Mouse (Mus musculus): ENCODE data around the gene Mrpl40. TPM values are rescaled to one million over a fixed set of nuclear protein-coding genes. Genes with fewer than 3 reads are reported as not detected.
A peak's percentile ranks its signal among the peaks of the same experiment; 100 is the strongest.

The Mrpl40 gene
- polyA plus RNA-seq, 1 experiment: 19.3 TPM

- 88% methylated on average over 15 of the region's 15 CpGs for WGBS
- H3K4me1 ChIP-seq (ENCODE audit: control insufficient read depth, insufficient read depth, low read length): no peaks in the 10 kb centered on the region
- TF ChIP-seq POLR2A (IDR thresholded peaks at IDR 0.05; ENCODE audit: low read depth, low read length) (no peak), CTCF (conservative IDR thresholded peaks at IDR 0.05; ENCODE audit: insufficient read depth, insufficient read length, low read depth, low read length) (no peak)
- no peak for DNase-seq
- H3K27ac ChIP-seq (ENCODE audit: insufficient read depth, low read depth, low read length): no peak overlapping the region
- H3K4me3 ChIP-seq (ENCODE audit: insufficient read depth, low read depth, low read length): no peak overlapping the region
- H3K36me3 ChIP-seq (ENCODE audit: control insufficient read depth, insufficient read depth, low read length): no peaks in the 10 kb centered on the region
- H3K27me3 ChIP-seq (replicated peaks; ENCODE audit: control insufficient read depth, insufficient read depth, low read length): no peaks in the 10 kb centered on the region
Observed at GRCm38 (mm10) chr16:18846301-18846820, 30.3 kb downstream of the Mrpl40 start.

GRCm38 (mm10) chr16:18838346-18838745 is 38.3 kb downstream of the Mrpl40 start:
- H3K27me3 ChIP-seq (replicated peaks; ENCODE audit: control insufficient read depth, insufficient read depth, low read length): no peaks in the 10 kb centered on the region
- no peak overlapping the region for H3K4me3 ChIP-seq (ENCODE audit: insufficient read depth, low read depth, low read length)
- no peak for DNase-seq
- H3K36me3 ChIP-seq (ENCODE audit: control insufficient read depth, insufficient read depth, low read length): no peaks in the 10 kb centered on the region; the same call in 1 of the 2 replicates
- TF ChIP-seq CTCF (conservative IDR thresholded peaks at IDR 0.05; ENCODE audit: insufficient read depth, insufficient read length, low read depth, low read length) (no peak), POLR2A (IDR thresholded peaks at IDR 0.05; ENCODE audit: low read depth, low read length) (no peak)
- H3K27ac ChIP-seq (ENCODE audit: insufficient read depth, low read depth, low read length): no peak overlapping the region
- peaks cover 3% of the 10 kb centered on the region; the same call in 1 of the 2 replicates for H3K4me1 ChIP-seq (ENCODE audit: control insufficient read depth, insufficient read depth, low read length)
- WGBS: 94% methylated on average over 4 of the region's 4 CpGs

- Histone ChIP-seq H3K27ac (ENCODE audit: insufficient read depth, low read depth, low read length) (peak within 1 kb of the TSS; percentile 63; the same call in 1 of the 2 replicates), H3K4me1 (ENCODE audit: control insufficient read depth, insufficient read depth, low read length) (peaks cover 3% of the 10 kb centered on the region; the same call in 1 of the 2 replicates), H3K4me3 (ENCODE audit: insufficient read depth, low read depth, low read length) (peak within 1 kb of the TSS; percentile 90), H3K27me3 (replicated peaks; ENCODE audit: control insufficient read depth, insufficient read depth, low read length) (no peaks in the 10 kb centered on the region), H3K36me3 (ENCODE audit: control insufficient read depth, insufficient read depth, low read length) (no peaks in the 10 kb centered on the region; the same call in 1 of the 2 replicates)
- DNase-seq: peak; percentile 99
- TF ChIP-seq CTCF (conservative IDR thresholded peaks at IDR 0.05; ENCODE audit: insufficient read depth, insufficient read length, low read depth, low read length) (no peak), POLR2A (IDR thresholded peaks at IDR 0.05; ENCODE audit: low read depth, low read length) (peak; percentile 84)
- 1% methylated on average over 46 of the region's 46 CpGs for WGBS
Observed at GRCm38 (mm10) chr16:18836468-18837208, 40.0 kb downstream of the Mrpl40 start, which contains the start of the genes 2510002D24Rik and Gm28539. 2510002D24Rik (plus strand) TSS chr16:18836578. Gm28539 (plus strand) TSS chr16:18836584.

GRCm38 (mm10) chr16:18836073-18836467 is 40.6 kb downstream of the Mrpl40 start:
- 0 out of 2 replicates have a peak overlapping the region, but pooled peaks have one; percentile 10 for H3K4me3 ChIP-seq (ENCODE audit: insufficient read depth, low read depth, low read length)
- H3K4me1 ChIP-seq (ENCODE audit: control insufficient read depth, insufficient read depth, low read length): peaks cover 3% of the 10 kb centered on the region; the same call in 1 of the 2 replicates
- no peak overlapping the region for H3K27ac ChIP-seq (ENCODE audit: insufficient read depth, low read depth, low read length)
- 28% methylated on average over 3 of the region's 3 CpGs for WGBS
- TF ChIP-seq POLR2A (IDR thresholded peaks at IDR 0.05; ENCODE audit: low read depth, low read length) (no peak), CTCF (conservative IDR thresholded peaks at IDR 0.05; ENCODE audit: insufficient read depth, insufficient read length, low read depth, low read length) (no peak)
- DNase-seq: no peak
- H3K36me3 ChIP-seq (ENCODE audit: control insufficient read depth, insufficient read depth, low read length): peaks cover 1% of the 10 kb centered on the region; the same call in 1 of the 2 replicates
- no peaks in the 10 kb centered on the region for H3K27me3 ChIP-seq (replicated peaks; ENCODE audit: control insufficient read depth, insufficient read depth, low read length)

- no peak for DNase-seq
- TF ChIP-seq POLR2A (IDR thresholded peaks at IDR 0.05; ENCODE audit: low read depth, low read length): no peak
- no peak for TF ChIP-seq CTCF (conservative IDR thresholded peaks at IDR 0.05; ENCODE audit: insufficient read depth, insufficient read length, low read depth, low read length)
- no peaks in the 10 kb centered on the region for H3K27me3 ChIP-seq (replicated peaks; ENCODE audit: control insufficient read depth, insufficient read depth, low read length)
- H3K4me1 ChIP-seq (ENCODE audit: control insufficient read depth, insufficient read depth, low read length): peaks cover 3% of the 10 kb centered on the region; the same call in 1 of the 2 replicates
- H3K4me3 ChIP-seq (ENCODE audit: insufficient read depth, low read depth, low read length): no peak overlapping the region
- H3K27ac ChIP-seq (ENCODE audit: insufficient read depth, low read depth, low read length): no peak overlapping the region
- peaks cover 2% of the 10 kb centered on the region; the same call in 1 of the 2 replicates for H3K36me3 ChIP-seq (ENCODE audit: control insufficient read depth, insufficient read depth, low read length)
- WGBS: 70% methylated on average over 2 of the region's 2 CpGs
Observed at GRCm38 (mm10) chr16:18833486-18833885, 43.2 kb downstream of the Mrpl40 start.

- Histone ChIP-seq H3K27me3 (replicated peaks; ENCODE audit: control insufficient read depth, insufficient read depth, low read length) (no peaks in the 10 kb centered on the region), H3K4me1 (ENCODE audit: control insufficient read depth, insufficient read depth, low read length) (no peaks in the 10 kb centered on the region), H3K27ac (ENCODE audit: insufficient read depth, low read depth, low read length) (no peak overlapping the region), H3K36me3 (ENCODE audit: control insufficient read depth, insufficient read depth, low read length) (peaks cover 12% of the 10 kb centered on the region), H3K4me3 (ENCODE audit: insufficient read depth, low read depth, low read length) (no peak overlapping the region)
- DNase-seq: no peak
- no peak for TF ChIP-seq POLR2A (IDR thresholded peaks at IDR 0.05; ENCODE audit: low read depth, low read length)
- no peak for TF ChIP-seq CTCF (conservative IDR thresholded peaks at IDR 0.05; ENCODE audit: insufficient read depth, insufficient read length, low read depth, low read length)
- WGBS: 54% methylated on average over 6 of the region's 6 CpGs
Observed at GRCm38 (mm10) chr16:18829102-18829501, 47.6 kb downstream of the Mrpl40 start.

GRCm38 (mm10) chr16:18828630-18829029 is 48.0 kb downstream of the Mrpl40 start:
- peaks cover 12% of the 10 kb centered on the region for H3K36me3 ChIP-seq (ENCODE audit: control insufficient read depth, insufficient read depth, low read length)
- H3K4me3 ChIP-seq (ENCODE audit: insufficient read depth, low read depth, low read length): no peak overlapping the region
- 67% methylated on average over 3 of the region's 3 CpGs for WGBS
- H3K27ac ChIP-seq (ENCODE audit: insufficient read depth, low read depth, low read length): no peak overlapping the region
- no peaks in the 10 kb centered on the region for H3K4me1 ChIP-seq (ENCODE audit: control insufficient read depth, insufficient read depth, low read length)
- H3K27me3 ChIP-seq (replicated peaks; ENCODE audit: control insufficient read depth, insufficient read depth, low read length): no peaks in the 10 kb centered on the region
- TF ChIP-seq CTCF (conservative IDR thresholded peaks at IDR 0.05; ENCODE audit: insufficient read depth, insufficient read length, low read depth, low read length) (no peak), POLR2A (IDR thresholded peaks at IDR 0.05; ENCODE audit: low read depth, low read length) (no peak)
- DNase-seq: no peak
